Mouse (Mus musculus) hindbrain, embryonic 12.5 days (tissue): Measurements from ENCODE around the gene Psg19. TPM values are rescaled to one million over a fixed set of nuclear protein-coding genes. Genes with fewer than 3 reads are reported as not detected.

ENCODE experiments used
- ATAC-seq: fragments of 200-750 bp; cut with Nextera tagmentation; 2 replicates; pipeline ENCODE4 v1.8.0; 2017; ENCODE audit warnings: moderate TSS enrichment; ENCODE audit not compliant: low FRiP score
- H3K27ac ChIP-seq: fragments of 300-500 bp; sonication (generic); 2 replicates; pipeline ENCODE4 v1.5.1; 2016; ENCODE audit warnings: mild to moderate bottlenecking
- H3K27me3 ChIP-seq: fragments of 300-500 bp; sonication (generic); 2 replicates; pipeline ENCODE4 v1.6.1; 2016; ENCODE audit warnings: mild to moderate bottlenecking
- H3K36me3 ChIP-seq: fragments of 300-500 bp; sonication (generic); 2 replicates; pipeline ENCODE4 v1.6.1; 2016; ENCODE audit warnings: mild to moderate bottlenecking
- H3K4me1 ChIP-seq: fragments of 300-500 bp; sonication (generic); 2 replicates; pipeline ENCODE4 v1.6.1; 2016
- H3K4me2 ChIP-seq: fragments of 300-500 bp; sonication (generic); replicated peaks from 2 replicates; pipeline ENCODE4 v1.6.1; 2016; ENCODE audit warnings: mild to moderate bottlenecking
- H3K4me3 ChIP-seq: fragments of 300-500 bp; sonication (generic); 2 replicates; pipeline ENCODE4 v1.5.1; 2016; ENCODE audit warnings: mild to moderate bottlenecking
- H3K9ac ChIP-seq: fragments of 300-500 bp; sonication (generic); 2 replicates; pipeline ENCODE4 v1.6.1; 2016; ENCODE audit warnings: mild to moderate bottlenecking, moderate library complexity
- H3K9me3 ChIP-seq: fragments of 300-500 bp; sonication (generic); replicated peaks from 2 replicates; pipeline ENCODE4 v1.6.1; 2016; ENCODE audit warnings: mild to moderate bottlenecking
- WGBS: fragments of 180-500 bp; shearing (Covaris S2); methylation state at CpG from one replicate; pipeline ENCODE4 v1.1.7; 2016; 5-methylcytosine and 5-hydroxymethylcytosine counted together
- polyA plus RNA-seq: library from polyadenylated mRNA; unstranded; fragments of >200 nt; fragmentation: Nextera tagmentation; extraction: Ambion mirVana; gene quantifications from 2 replicates; pipeline ENCODE4 v1.2.1, GENCODE M21; 2016

Gene Psg19
- polyA plus RNA-seq, result not detected in 2 replicates

GRCm38 (mm10) chr7:18798420-18798819, at the start of gene Psg19:
Psg19 (minus strand) TSS chr7:18798520.
- H3K4me3 ChIP-seq, result no peak within 1 kb of the TSS
- H3K27me3 ChIP-seq, result no peaks in the 10 kb centered on the region
- 75% methylated on average over 1 of the region's 1 CpGs for WGBS
- ATAC-seq, result no peak
- no peaks in the 10 kb centered on the region for H3K36me3 ChIP-seq
- no peak within 1 kb of the TSS for H3K4me2 ChIP-seq
- H3K9me3 ChIP-seq, result no peaks in the 10 kb centered on the region
- no peak within 1 kb of the TSS for H3K27ac ChIP-seq
- H3K4me1 ChIP-seq, result no peaks in the 10 kb centered on the region
- H3K9ac ChIP-seq, result no peak within 1 kb of the TSS

DNA sequence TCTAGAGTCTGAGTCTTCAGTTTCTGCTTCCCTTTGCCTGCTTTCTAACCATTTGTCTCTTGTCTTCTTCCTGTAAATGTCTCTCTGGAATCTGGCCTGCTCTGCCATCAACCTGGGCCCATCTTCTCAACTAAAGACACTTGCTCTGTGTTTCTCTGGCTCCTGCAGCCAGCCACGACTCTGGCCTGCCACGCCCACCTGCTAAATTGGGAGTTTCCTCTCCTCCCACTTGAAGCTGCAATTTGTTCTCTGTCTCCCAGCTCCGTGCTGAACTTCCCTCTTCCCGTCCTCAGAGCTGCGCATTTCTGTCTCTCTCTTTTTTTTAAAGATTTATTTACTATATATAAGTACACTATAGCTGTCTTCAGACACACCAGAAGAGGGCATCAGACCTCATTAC, 46.5 kb upstream of the Psg19 start:
- H3K4me2 ChIP-seq, result no peak overlapping the region
- H3K27ac ChIP-seq, result no peak overlapping the region
- H3K4me1 ChIP-seq, result peaks cover 4% of the 10 kb centered on the region
- H3K4me3 ChIP-seq, result no peak overlapping the region
- no peaks in the 10 kb centered on the region for H3K9me3 ChIP-seq
- no peak for ATAC-seq
- WGBS, result 51% methylated on average over 5 of the region's 5 CpGs
- no peaks in the 10 kb centered on the region for H3K36me3 ChIP-seq
- H3K27me3 ChIP-seq, result no peaks in the 10 kb centered on the region
- H3K9ac ChIP-seq, result no peak overlapping the region

- Histone ChIP-seq H3K4me2 (peak overlapping the region; percentile 63), H3K27me3 (no peaks in the 10 kb centered on the region), H3K9ac (no peak overlapping the region), H3K27ac (no peak overlapping the region), H3K36me3 (no peaks in the 10 kb centered on the region), H3K9me3 (no peaks in the 10 kb centered on the region), H3K4me3 (no peak overlapping the region; the same call in 1 of the 2 replicates), H3K4me1 (peaks cover 4% of the 10 kb centered on the region)
- ATAC-seq, result peak; percentile 46
- WGBS, result 54% methylated on average over 1 of the region's 1 CpGs
Observed at GRCm38 (mm10) chr7:18841174-18841567, 42.9 kb upstream of the Psg19 start.

DNA sequence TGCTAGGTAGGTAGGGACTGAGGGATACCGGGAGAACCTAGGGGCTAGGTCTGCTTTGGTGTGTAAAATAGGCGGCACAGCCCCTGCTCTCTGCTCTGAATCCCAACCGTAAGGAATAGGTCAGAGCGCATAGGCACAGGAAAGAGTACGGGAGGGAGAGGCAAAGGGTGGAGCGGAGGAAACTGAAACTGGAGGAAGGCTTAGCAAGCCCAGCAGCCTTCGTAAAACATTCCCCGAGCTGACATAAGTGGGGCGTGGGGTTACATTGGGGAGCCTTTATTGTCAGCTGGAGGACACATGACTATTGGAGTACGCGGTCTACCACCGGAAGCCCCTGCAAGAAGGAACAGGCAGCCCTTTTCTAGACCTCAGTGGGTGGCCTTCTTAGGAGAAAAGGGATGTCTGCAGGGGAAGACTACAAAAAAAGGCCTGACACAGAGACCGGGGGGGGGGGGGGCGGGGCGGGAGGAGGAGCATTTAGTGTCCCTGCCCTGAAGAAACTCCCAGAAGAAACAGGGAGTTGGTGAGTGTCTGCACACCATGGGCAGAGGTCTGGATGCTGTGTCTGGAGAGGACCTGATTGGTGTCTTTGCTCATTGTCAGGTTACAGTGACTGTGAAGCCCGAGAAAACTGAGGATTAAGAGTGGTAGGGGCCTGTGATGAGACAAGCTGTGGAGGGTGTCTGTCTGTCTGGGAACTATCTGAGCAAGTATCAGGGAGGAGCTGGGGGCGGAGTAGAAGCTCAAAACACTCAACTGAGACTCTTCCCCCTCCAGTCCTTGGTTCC, 42.3 kb upstream of the Psg19 start:
- Histone ChIP-seq H3K9me3 (no peaks in the 10 kb centered on the region), H3K4me1 (peaks cover 4% of the 10 kb centered on the region), H3K36me3 (no peaks in the 10 kb centered on the region), H3K27me3 (no peaks in the 10 kb centered on the region), H3K4me3 (peak overlapping the region; percentile 33), H3K9ac (peak overlapping the region; percentile 51), H3K4me2 (peak overlapping the region; percentile 63), H3K27ac (peak overlapping the region; percentile 44; the same call in 1 of the 2 replicates)
- peak; percentile 68 for ATAC-seq
- 4% methylated on average over 14 of the region's 17 CpGs for WGBS

- no peaks in the 10 kb centered on the region for H3K36me3 ChIP-seq
- peak within 1 kb of the TSS; percentile 33 for H3K4me3 ChIP-seq
- H3K4me1 ChIP-seq, result peaks cover 4% of the 10 kb centered on the region
- no peaks in the 10 kb centered on the region for H3K9me3 ChIP-seq
- H3K9ac ChIP-seq, result peak within 1 kb of the TSS; percentile 51
- H3K4me2 ChIP-seq, result peak within 1 kb of the TSS; percentile 63
- 19% methylated on average over 3 of the region's 3 CpGs for WGBS
- no peak; the same call in 1 of the 2 replicates for ATAC-seq
- peak within 1 kb of the TSS; percentile 44; the same call in 1 of the 2 replicates for H3K27ac ChIP-seq
- H3K27me3 ChIP-seq, result no peaks in the 10 kb centered on the region
Observed at GRCm38 (mm10) chr7:18839865-18840264, 41.5 kb upstream of the Psg19 start, which contains the start of gene Mill2. Mill2 (plus strand) TSS chr7:18839966.

DNA sequence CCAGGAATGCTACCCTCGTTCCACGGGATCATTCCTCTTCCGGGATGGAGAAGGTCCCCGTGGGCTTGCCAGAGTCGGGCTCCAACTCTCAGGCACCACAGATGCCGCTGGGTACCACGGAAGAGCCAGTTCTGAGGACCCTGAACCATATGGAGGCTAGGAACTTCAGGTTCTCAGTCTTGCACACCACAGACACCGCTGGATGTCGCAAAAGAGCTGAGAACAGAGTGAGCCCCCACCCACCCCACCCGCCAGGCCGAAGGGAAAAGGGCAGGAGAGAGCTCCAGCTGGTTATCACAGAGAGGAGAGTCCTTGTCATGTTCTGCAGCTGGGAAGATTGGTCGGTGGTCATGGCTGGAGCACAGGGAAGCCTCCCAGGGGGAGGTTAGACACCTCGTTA, 34.0 kb upstream of the Psg19 start:
- no peak for ATAC-seq
- Histone ChIP-seq H3K9ac (no peak overlapping the region), H3K4me2 (no peak overlapping the region), H3K27ac (no peak overlapping the region), H3K4me3 (no peak overlapping the region), H3K4me1 (no peaks in the 10 kb centered on the region), H3K27me3 (no peaks in the 10 kb centered on the region), H3K9me3 (no peaks in the 10 kb centered on the region), H3K36me3 (no peaks in the 10 kb centered on the region)
- 44% methylated on average over 13 of the region's 13 CpGs for WGBS

DNA sequence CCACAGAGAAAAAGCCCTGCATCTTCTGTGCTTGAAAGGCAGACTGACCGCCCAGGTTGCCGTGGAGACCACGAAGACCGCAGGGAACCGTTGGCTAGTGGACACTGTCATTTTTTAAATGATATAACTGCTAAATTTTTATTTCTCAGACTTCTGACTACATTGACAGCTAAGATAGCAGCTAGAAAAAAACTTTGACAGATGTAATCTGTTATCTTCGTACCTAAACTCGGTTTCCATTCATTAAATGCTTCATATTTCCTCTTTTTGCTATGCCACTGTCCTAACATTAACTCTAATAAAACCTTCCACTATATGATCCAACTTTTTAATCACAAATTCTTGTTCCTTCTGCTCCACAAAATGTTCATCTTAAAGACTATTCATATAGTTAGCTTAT, 31.2 kb upstream of the Psg19 start:
- Histone ChIP-seq H3K4me1 (no peaks in the 10 kb centered on the region), H3K9me3 (no peaks in the 10 kb centered on the region), H3K27me3 (no peaks in the 10 kb centered on the region), H3K27ac (no peak overlapping the region), H3K4me3 (no peak overlapping the region), H3K9ac (no peak overlapping the region), H3K36me3 (no peaks in the 10 kb centered on the region), H3K4me2 (no peak overlapping the region)
- no peak for ATAC-seq
- WGBS, result 84% methylated on average over 7 of the region's 7 CpGs

- no peak overlapping the region for H3K9ac ChIP-seq
- H3K27me3 ChIP-seq, result no peaks in the 10 kb centered on the region
- H3K4me1 ChIP-seq, result no peaks in the 10 kb centered on the region
- H3K4me3 ChIP-seq, result no peak overlapping the region
- 63% methylated on average over 9 of the region's 9 CpGs for WGBS
- H3K27ac ChIP-seq, result no peak overlapping the region
- no peaks in the 10 kb centered on the region for H3K36me3 ChIP-seq
- no peaks in the 10 kb centered on the region for H3K9me3 ChIP-seq
- no peak overlapping the region for H3K4me2 ChIP-seq
- ATAC-seq, result no peak
Observed at GRCm38 (mm10) chr7:18828592-18828991, 30.3 kb upstream of the Psg19 start.

- ATAC-seq, result 0 out of 2 replicates have a peak, but pooled peaks have one; percentile 26
- 65% methylated on average over 26 of the region's 26 CpGs for WGBS
- H3K4me3 ChIP-seq, result no peak overlapping the region
Observed at GRCm38 (mm10) chr7:18827792-18828546, 29.6 kb upstream of the Psg19 start.

GRCm38 (mm10) chr7:18821507-18821906, 23.2 kb upstream of the Psg19 start, which contains the start of gene Psg17:
Psg17 (minus strand) TSS chr7:18821607.
- no peaks in the 10 kb centered on the region for H3K9me3 ChIP-seq
- no peak within 1 kb of the TSS for H3K27ac ChIP-seq
- H3K4me3 ChIP-seq, result no peak within 1 kb of the TSS
- WGBS, result 87% methylated on average over 3 of the region's 3 CpGs
- H3K4me2 ChIP-seq, result no peak within 1 kb of the TSS
- H3K9ac ChIP-seq, result no peak within 1 kb of the TSS
- ATAC-seq, result no peak
- no peaks in the 10 kb centered on the region for H3K4me1 ChIP-seq
- no peaks in the 10 kb centered on the region for H3K36me3 ChIP-seq
- H3K27me3 ChIP-seq, result no peaks in the 10 kb centered on the region

More at GRCm38 (mm10) chr7:18827792-18828546, 29.6 kb upstream of the Psg19 start:
- Histone ChIP-seq H3K36me3 (no peaks in the 10 kb centered on the region), H3K4me1 (no peaks in the 10 kb centered on the region), H3K9ac (no peak overlapping the region), H3K27me3 (no peaks in the 10 kb centered on the region), H3K27ac (no peak overlapping the region), H3K9me3 (no peaks in the 10 kb centered on the region), H3K4me2 (no peak overlapping the region)

DNA sequence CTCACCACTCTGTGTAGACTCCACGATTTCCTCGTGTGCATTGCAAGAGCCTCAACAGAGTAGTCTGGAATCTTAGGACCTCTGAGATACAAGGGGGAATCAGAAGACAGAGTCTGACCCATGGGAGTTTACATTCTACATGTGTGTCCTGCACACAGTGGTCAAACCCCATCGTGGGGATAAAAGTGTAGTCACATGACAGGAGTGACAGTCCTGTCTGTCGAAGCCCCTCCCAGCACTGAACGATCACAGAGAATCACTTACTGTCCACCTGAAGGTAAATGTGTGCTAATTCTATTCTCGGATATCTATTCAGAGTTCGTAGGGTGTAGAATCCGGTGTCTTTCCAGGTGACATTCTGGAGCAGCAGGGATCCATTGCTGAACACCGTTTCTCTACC, 20.0 kb upstream of the Psg19 start:
- H3K9me3 ChIP-seq, result no peaks in the 10 kb centered on the region
- H3K4me3 ChIP-seq, result no peak overlapping the region
- H3K36me3 ChIP-seq, result no peaks in the 10 kb centered on the region
- no peaks in the 10 kb centered on the region for H3K27me3 ChIP-seq
- H3K4me1 ChIP-seq, result no peaks in the 10 kb centered on the region
- 87% methylated on average over 9 of the region's 9 CpGs for WGBS
- H3K9ac ChIP-seq, result no peak overlapping the region
- no peak for ATAC-seq
- no peak overlapping the region for H3K27ac ChIP-seq
- no peak overlapping the region for H3K4me2 ChIP-seq

- H3K4me2 ChIP-seq, result no peak overlapping the region
- H3K9ac ChIP-seq, result no peak overlapping the region
- H3K9me3 ChIP-seq, result no peaks in the 10 kb centered on the region
- H3K4me1 ChIP-seq, result no peaks in the 10 kb centered on the region
- H3K4me3 ChIP-seq, result no peak overlapping the region
- H3K27ac ChIP-seq, result no peak overlapping the region
- no peak for ATAC-seq
- H3K27me3 ChIP-seq, result no peaks in the 10 kb centered on the region
- H3K36me3 ChIP-seq, result no peaks in the 10 kb centered on the region
Observed at GRCm38 (mm10) chr7:18803526-18803925, 5.2 kb upstream of the Psg19 start.
